16 mouse cellular contexts compared by ENCODE assay signal in the genomic region with DNA sequence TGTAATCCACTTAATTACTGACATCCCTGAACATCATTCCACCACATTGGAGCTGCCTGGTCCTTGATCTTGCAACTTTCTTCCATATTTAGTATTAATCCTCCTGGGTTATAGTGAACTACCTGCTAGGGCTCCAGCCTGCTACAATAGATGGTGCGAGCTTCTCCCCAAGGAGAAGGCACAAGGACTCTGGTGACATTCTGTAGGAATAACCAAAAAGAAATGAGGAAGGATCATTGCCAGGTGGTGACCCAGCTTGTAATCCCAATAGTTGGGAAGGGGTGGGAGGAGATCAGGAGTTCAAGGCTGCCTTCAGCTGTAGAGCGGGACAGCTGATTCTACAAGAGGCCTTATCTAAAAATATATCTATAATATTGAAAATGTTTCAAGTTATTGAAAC.
"Had no signal": no experiment of that assay in that cellular context is flagged by ENCODE, and none has a peak within 500 bp of the region (broad histone marks: within the 10 kb centered on the region; RNA-seq: fewer than 3 reads in every experiment).

No protein-coding gene starts in this region.

- H3K27ac ChIP-seq: neural tube, embryonic 13.5 days; neural tube, embryonic 15.5 days; stomach, embryonic 15.5 days; stomach, postnatal 0 days had no signal

- H3K4me1 ChIP-seq: neural tube, embryonic 15.5 days had no signal

- H3K27me3 ChIP-seq: neural tube, embryonic 13.5 days; neural tube, embryonic 15.5 days; stomach, embryonic 15.5 days had no signal

- H3K36me3 ChIP-seq: neural tube, embryonic 13.5 days; neural tube, embryonic 15.5 days; stomach, embryonic 15.5 days had no signal

- H3K4me3 ChIP-seq: neural tube, embryonic 13.5 days; neural tube, embryonic 15.5 days; stomach, embryonic 15.5 days had no signal

- DNase-seq: retina, postnatal 1 day; right cerebral cortex, adult 18-20 months; right cerebral cortex, postnatal 14 days; right cerebral cortex, postnatal 25 days; right cerebral cortex, postnatal 4 days; spleen, adult 18-20 months; thymus, adult 18-20 months; thymus, adult 2 months; thymus, postnatal 14 days; thymus, postnatal 25 days; thymus, postnatal 36 days; thymus, postnatal 4 days had no signal

- H3K9me3 ChIP-seq: neural tube, embryonic 13.5 days; neural tube, embryonic 15.5 days; stomach, embryonic 15.5 days had no signal
